Mouse (Mus musculus): Measurements from ENCODE around the gene Vwa8.

The Vwa8 gene

DNA sequence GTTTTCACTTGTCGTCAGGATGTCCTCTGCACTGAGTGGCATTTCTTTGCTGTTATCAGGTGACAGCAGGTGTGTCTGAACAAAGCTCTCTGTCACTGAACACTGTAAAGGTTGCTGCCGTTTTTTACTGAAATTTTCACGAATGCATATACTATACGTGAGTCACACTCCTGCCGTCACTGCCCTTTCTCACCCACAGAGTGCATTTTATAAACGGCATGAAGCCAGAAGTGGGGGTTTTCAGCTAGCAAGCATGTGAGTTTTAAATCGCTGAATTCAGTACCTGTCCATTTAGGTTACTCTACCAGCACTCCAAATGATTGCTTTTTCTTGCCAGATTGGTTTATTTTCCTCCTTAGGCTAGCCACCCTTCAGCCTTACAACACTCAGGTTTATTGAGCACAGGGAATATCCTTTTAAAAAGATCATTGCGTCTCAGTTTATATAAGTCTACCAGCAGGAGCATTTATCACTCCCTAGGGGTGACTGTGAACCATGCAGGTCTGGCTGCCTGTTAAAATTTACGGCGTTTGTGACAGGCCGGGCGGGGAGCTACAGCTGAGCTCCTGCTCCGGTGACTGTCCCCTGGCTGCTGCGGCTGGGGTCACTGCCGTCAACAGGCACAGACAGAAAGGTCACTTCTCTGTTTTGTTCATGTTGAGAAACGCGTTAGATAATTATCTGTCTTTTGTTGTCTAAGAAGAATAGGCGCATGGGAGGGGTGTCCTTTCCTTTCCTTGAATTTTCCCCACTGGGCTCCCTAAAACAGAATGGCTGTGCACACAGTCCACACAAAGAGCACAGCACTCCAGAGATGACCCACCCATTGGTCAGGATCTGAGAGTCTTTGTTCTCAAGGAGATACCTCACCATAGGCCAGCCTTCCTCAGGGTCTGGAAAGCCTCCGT lies 291.3 kb downstream of the Vwa8 start:
- intact Hi-C loops (cut with DNase I) = no loop called here

DNA sequence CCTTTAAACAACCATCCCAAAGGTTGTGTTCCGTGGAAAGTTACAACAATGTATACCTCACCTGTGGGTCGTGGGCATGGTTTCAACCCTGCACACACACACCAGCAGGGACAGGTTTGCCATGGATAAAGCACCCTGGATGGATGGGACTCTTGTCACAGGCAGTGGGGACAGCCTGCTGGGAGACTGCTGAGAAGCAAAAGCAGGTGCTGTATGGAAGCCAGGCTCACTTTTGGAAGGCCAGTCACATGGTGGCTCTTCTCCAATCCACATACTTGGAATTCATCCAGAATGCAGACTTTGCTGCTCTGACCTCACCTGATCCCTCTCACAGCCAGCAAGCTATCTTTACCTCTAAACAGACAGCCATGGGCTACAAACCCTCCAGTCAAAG lies 292.0 kb downstream of the Vwa8 start:
- intact Hi-C loops (cut with DNase I) = no loop called here

GRCm38 (mm10) chr14:79142342-79142741 lies 293.5 kb downstream of the Vwa8 start:
- intact Hi-C loops (cut with DNase I) = no loop called here

- intact Hi-C loops (cut with DNase I) = no loop called here
Observed at GRCm38 (mm10) chr14:79143696-79144095, 294.8 kb downstream of the Vwa8 start.

GRCm38 (mm10) chr14:79144278-79145224 lies 295.7 kb downstream of the Vwa8 start:
- intact Hi-C loops (cut with DNase I) = no loop called here

- intact Hi-C loops (cut with DNase I) = no loop called here
Observed at GRCm38 (mm10) chr14:79151711-79152110, 302.9 kb downstream of the Vwa8 start.

- intact Hi-C loops (cut with DNase I) = no loop called here
Observed at GRCm38 (mm10) chr14:79153896-79154295, 305.0 kb downstream of the Vwa8 start.

DNA sequence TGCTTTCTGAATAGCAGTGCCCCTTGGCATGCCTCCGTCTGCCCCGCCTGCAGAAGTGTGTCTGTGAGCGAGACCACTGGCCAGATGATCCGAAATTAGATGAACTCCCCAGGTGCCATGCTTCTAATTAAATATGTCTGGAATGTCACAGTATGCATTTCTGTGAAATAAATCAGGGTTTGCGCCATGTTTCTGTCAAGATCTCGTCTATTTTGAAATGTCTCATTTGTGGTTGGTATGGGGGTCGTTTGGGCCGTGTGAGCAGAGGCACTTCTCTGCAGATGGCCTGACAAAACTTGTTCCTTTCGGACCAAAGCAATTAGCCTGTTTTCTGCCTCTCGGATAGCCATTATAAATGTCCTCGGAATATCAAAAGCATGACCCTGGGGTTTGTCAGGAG lies 306.1 kb downstream of the Vwa8 start:
- intact Hi-C loops (cut with DNase I) = no loop called here

- intact Hi-C loops (cut with DNase I) = no loop called here
Observed at GRCm38 (mm10) chr14:79156526-79157411, 307.9 kb downstream of the Vwa8 start.

DNA sequence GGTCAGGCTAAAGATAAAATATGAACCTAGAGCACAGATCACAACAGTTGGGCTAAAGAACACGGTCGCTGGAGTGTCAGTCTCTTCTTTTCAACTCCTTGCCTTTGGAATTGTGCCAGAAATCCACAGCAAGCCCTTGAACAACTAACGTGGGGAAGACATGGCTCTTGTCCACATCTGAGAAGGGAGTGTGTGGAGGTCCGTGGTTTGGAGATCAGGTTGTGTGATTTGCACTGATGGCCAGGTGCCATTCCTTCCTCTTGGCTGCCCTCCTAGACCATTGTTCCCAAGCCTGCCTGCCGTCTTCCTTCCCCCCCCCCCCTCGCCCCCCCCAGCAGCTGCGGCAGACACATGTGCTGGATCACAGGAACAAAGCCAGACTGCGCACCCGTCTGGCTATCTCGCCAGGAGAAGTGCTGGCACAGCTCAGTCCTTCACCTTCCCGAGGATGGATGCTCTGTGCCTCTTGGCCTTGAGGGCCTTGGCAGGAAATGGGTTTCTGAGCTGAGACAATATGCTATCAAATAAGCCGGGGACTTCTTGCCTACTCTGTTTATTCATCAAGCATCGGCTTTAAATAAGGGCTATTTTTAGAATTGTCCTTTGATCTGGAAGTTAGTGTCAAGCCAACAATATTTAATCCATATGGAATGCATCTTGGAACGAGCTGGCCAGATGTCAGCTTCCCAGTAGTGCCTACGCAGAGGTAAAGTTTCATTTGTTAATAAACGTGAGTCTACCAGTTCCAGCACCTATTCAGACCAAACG lies 308.8 kb downstream of the Vwa8 start:
- intact Hi-C loops (cut with DNase I) = no loop called here

DNA sequence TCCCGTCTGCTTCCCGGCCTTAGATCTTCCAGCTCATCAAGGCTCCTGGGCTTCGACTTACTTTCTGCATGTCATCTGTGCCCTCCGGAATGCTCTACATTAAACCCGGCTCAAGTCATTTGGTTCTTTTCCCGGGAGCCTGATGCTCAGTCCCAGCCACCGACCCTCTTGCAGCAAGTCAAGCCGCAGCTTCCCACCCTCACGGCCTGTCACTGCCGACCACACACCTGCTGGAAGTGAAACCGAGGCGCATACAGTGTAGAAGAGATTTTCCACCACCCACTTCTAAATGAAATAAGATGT lies 309.3 kb downstream of the Vwa8 start:
- intact Hi-C loops (cut with DNase I) = no loop called here

GRCm38 (mm10) chr14:79158673-79159200 lies 309.9 kb downstream of the Vwa8 start:
- intact Hi-C loops (cut with DNase I) = no loop called here

DNA sequence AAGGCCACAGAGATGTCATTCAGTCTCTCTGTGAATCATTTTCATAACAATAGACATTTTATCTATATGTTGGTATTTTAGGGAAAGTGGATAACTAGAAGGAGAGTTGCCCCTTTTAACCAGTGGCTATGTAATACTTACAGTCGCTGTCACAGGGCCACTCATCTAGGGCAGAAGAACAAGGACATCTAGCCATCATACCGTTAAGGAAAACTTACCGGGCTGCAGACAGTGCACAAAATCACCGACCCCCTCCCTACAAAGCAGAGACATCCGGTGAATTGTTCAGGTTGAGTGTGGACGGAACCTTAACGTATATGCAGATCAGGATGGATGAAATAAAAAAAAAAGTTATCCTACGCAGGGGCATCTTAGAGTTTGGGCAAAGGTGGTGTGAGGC lies 310.6 kb downstream of the Vwa8 start:
- intact Hi-C loops (cut with DNase I) = no loop called here

GRCm38 (mm10) chr14:79160486-79160885 lies 311.6 kb downstream of the Vwa8 start:
- intact Hi-C loops (cut with DNase I) = no loop called here

- intact Hi-C loops (cut with DNase I) = no loop called here
Observed at GRCm38 (mm10) chr14:79160966-79161365, 312.1 kb downstream of the Vwa8 start.

GRCm38 (mm10) chr14:79161741-79162140 lies 312.9 kb downstream of the Vwa8 start:
- intact Hi-C loops (cut with DNase I) = no loop called here

DNA sequence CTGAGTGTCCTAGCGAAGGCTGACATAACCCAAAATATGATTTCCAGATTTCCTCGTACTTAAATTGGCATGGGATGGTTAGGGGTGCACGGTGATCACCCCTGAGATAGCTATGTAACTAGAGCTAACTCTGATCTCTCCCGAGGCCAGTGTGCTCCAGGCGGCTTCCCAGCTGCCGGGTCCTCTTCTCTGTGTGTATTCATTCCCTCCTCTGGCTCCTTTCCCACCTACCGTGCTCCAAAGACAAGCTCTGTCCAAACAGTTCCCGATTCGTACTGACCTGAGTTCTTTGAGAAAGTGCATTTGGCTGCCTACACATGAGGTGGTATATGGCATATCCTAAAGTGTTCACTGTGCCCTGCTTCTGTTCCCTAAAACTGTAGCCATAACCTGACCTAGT lies 313.8 kb downstream of the Vwa8 start:
- intact Hi-C loops (cut with DNase I) = no loop called here

- intact Hi-C loops (cut with DNase I) = no loop called here
Observed at GRCm38 (mm10) chr14:79164334-79164733, 315.5 kb downstream of the Vwa8 start.

- intact Hi-C loops (cut with DNase I) = no loop called here
Observed at GRCm38 (mm10) chr14:79164925-79165324, 316.1 kb downstream of the Vwa8 start.

DNA sequence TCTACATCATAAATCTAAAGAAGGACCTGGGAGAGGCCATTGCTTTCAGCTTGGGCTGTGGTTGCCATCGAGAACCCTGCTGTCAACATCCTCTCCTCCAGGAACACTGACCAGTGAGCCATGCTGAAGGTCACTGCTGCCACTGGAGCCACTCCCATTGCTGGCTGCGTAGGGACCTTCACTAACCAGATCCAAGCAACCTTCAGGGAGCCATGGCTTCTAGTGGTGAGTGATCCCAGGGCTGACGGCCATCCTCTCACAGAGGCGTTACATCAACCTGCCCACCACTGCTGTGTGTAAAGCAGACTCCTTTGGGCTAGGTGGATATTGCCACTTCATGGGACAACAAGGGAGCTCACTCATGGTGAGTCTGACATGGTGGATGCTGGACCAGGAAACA lies 325.7 kb downstream of the Vwa8 start:
- intact Hi-C loops (cut with DNase I) = loop anchor here (2.0 kb wide), 1 partner anchor 62 kb away; no protein-coding TSS in a partner anchor

Data from adrenal gland (tissue).